Mouse (Mus musculus) limb, embryonic 14.5 days (tissue): ENCODE measurements around the gene Fyn. TPM values are rescaled to one million over a fixed set of nuclear protein-coding genes. Genes with fewer than 3 reads are reported as not detected.

Experiments used
- ATAC-seq: fragments of 200-750 bp; cut with Nextera tagmentation; 2 replicates; pipeline ENCODE4 v1.8.0; 2017; ENCODE audit warnings: low read depth, moderate number of reproducible peaks, moderate TSS enrichment; ENCODE audit not compliant: low FRiP score
- DNase-seq: peaks from one replicate; pipeline ENCODE4 v3.0.0-alpha.2; 2015; ENCODE audit warnings: low spot score
- H3K27ac ChIP-seq: fragments of 300-500 bp; sonication (generic); replicated peaks from 2 replicates; pipeline ENCODE4 v1.5.1; 2014; ENCODE audit warnings: low read depth, mild to moderate bottlenecking, low read length, moderate library complexity, mixed read lengths
- H3K27me3 ChIP-seq: fragments of 300-500 bp; sonication (generic); 2 replicates; pipeline ENCODE4 v1.6.1; 2014; ENCODE audit warnings: low read length, mixed read lengths; ENCODE audit not compliant: control insufficient read depth, insufficient read depth
- H3K36me3 ChIP-seq: fragments of 300-500 bp; sonication (generic); 2 replicates; pipeline ENCODE4 v1.6.1; 2014; ENCODE audit warnings: mild to moderate bottlenecking, low read length, moderate library complexity, mixed read lengths; ENCODE audit not compliant: control insufficient read depth, insufficient read depth
- H3K4me1 ChIP-seq: fragments of 300-500 bp; sonication (generic); 2 replicates; pipeline ENCODE4 v1.6.1; 2014; ENCODE audit warnings: antibody characterized with exemption, low read length, mixed read lengths; ENCODE audit not compliant: control insufficient read depth, insufficient read depth
- H3K4me2 ChIP-seq: fragments of 300-500 bp; sonication (generic); replicated peaks from 2 replicates; pipeline ENCODE4 v1.6.1; 2014; ENCODE audit warnings: low read depth, mild to moderate bottlenecking, low read length, moderate library complexity; ENCODE audit not compliant: severe bottlenecking
- H3K4me3 ChIP-seq: fragments of 300-500 bp; sonication (generic); replicated peaks from 2 replicates; pipeline ENCODE4 v1.5.1; 2014; ENCODE audit warnings: low read length
- H3K9ac ChIP-seq: fragments of 300-500 bp; sonication (generic); 2 replicates; pipeline ENCODE4 v1.6.1; 2014; ENCODE audit warnings: mild to moderate bottlenecking, low read depth, low read length, moderate library complexity; ENCODE audit not compliant: severe bottlenecking
- H3K9me3 ChIP-seq: fragments of 300-500 bp; sonication (generic); 2 replicates; pipeline ENCODE4 v1.6.1; 2016; ENCODE audit warnings: low read length; ENCODE audit not compliant: control insufficient read depth
- POLR2A ChIP-seq: fragments of 200-500 bp; IDR thresholded peaks from 2 replicates; pipeline ENCODE4 v1.8.0; 2012; ENCODE audit warnings: inconsistent platforms, mild to moderate bottlenecking, moderate library complexity, borderline replicate concordance; ENCODE audit not compliant: insufficient read depth, insufficient read length; ENCODE audit errors: extremely low read depth
- WGBS: fragments of 180-500 bp; shearing (Covaris S2); extraction: QIAGEN DNeasy Blood & Tissue Kit; methylation state at CpG from one replicate; pipeline ENCODE4 v1.1.7; 2014; 5-methylcytosine and 5-hydroxymethylcytosine counted together
- polyA plus RNA-seq, 2 experiments: library from polyadenylated mRNA; depleted of rRNA in 1 of 2; stranded (reverse) in 1 of 2; unstranded in 1 of 2; fragments of >200 nt; fragmentation: Nextera tagmentation in 1 of 2; extraction: Ambion mirVana in 1 of 2; gene quantifications; 2 replicates each; pipeline versions ENCODE4 v1.2.1 to v1.2.3; 2012 to 2014

Fyn gene
- polyA plus RNA-seq, 2 experiments: 51.5 to 58.4 TPM

DNA sequence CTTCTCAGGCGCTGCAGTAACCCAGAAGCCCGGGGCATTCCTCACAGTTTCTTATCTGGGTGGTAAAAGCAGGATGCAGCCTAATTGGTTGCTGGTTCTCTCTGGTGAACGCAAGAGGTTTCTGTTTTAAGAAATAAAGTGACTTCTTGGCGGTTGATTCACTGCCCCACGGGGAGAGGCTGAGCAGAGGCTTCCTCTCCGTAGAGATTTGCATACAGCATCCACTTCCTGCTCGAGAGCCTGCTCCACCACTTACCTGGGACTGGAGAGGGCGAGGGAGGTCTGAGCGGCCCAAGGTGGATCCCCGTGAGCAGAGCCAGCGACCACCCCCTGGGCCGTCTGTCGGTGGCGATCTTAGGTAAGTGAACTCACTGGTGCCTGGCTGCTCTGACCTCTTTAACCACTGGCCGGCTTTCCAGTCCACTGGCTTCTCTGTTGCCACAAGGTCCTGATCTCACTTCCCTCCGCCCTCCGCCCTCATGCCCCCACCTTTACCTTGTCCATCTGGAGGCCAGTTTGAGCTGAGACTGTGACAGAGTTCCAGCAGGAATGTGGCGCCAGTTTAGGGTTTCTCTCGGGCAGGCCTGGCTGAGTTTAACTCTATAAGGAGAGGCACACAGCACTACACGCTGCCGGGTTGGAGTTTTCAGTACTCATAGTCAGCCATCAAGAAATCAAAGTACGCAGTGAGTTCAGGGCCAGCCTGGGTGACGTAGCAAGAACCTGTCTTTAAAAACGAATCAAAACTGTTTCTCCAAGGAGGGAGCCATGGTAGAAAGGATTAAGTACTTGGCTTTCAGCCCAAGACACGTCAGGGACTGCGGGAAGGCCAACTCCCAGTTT, 244.6 kb downstream of the Fyn start:
- Histone ChIP-seq H3K4me2 (peak overlapping the region; percentile 51), H3K27ac (peak overlapping the region; percentile 87), H3K27me3 (no peaks in the 10 kb centered on the region), H3K4me1 (peaks cover 33% of the 10 kb centered on the region), H3K36me3 (no peaks in the 10 kb centered on the region), H3K9ac (peak overlapping the region; percentile 48), H3K4me3 (peak overlapping the region; percentile 34), H3K9me3 (no peaks in the 10 kb centered on the region)
- DNase-seq (peak; percentile 78), ATAC-seq (peak; percentile 64)
- TF ChIP-seq POLR2A: no peak
- 4% methylated on average over 25 of the region's 26 CpGs for WGBS

DNA sequence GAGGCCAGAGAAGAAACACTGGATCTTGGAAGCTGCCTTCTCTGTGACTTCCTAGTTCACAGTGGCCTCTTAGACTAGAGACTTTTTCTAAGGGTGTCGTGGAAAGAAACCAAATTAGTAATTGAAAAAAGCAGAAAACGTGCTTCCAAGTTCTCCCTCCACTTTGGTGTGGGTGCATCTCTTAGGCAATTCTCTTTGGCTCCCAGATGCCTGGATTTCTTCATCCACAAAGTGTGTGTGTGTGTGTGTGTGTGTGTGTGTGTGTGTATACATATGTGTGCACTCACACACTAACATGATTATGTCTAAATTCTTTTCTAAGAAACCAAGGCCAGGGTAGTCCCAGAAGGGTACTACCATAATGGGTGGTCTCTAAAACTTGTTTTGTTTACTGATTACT, 245.3 kb downstream of the Fyn start:
- no peak for TF ChIP-seq POLR2A
- Histone ChIP-seq H3K4me1 (peaks cover 33% of the 10 kb centered on the region), H3K4me3 (peak overlapping the region; percentile 34; the same call in 1 of the 2 replicates), H3K4me2 (peak overlapping the region; percentile 51), H3K27me3 (no peaks in the 10 kb centered on the region), H3K9me3 (no peaks in the 10 kb centered on the region), H3K36me3 (no peaks in the 10 kb centered on the region), H3K27ac (peak overlapping the region; percentile 87), H3K9ac (peak overlapping the region; percentile 48)
- peak; percentile 7; the same call in 1 of the 2 replicates for ATAC-seq
- DNase-seq: peak; percentile 49
- WGBS: 11% methylated on average over 2 of the region's 2 CpGs

DNA sequence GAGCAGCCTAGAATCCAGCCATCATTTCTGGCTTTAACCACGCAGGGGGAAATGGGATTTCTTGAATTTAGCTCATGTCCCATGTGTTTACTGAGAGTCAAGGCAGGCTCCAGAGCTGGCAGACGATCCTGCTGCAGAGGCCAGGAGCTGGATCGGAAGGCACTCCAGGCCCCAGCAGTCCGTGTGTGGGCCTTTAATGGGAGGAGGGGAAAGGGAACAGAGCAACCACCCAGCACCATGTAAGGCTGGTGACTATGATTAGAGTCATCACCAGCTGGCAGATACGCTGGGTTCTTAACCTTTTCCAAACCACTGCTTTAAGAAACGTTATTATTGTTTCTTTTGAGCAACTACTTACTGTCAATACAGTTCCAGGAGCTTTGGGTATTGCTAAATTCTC, 246.0 kb downstream of the Fyn start:
- TF ChIP-seq POLR2A: no peak
- Histone ChIP-seq H3K36me3 (no peaks in the 10 kb centered on the region), H3K9me3 (no peaks in the 10 kb centered on the region), H3K4me2 (peak overlapping the region; percentile 26), H3K9ac (no peak overlapping the region), H3K4me3 (no peak overlapping the region), H3K4me1 (peaks cover 33% of the 10 kb centered on the region), H3K27ac (peak overlapping the region; percentile 87), H3K27me3 (no peaks in the 10 kb centered on the region)
- DNase-seq: peak; percentile 73
- 8% methylated on average over 6 of the region's 6 CpGs for WGBS
- peak; percentile 74 for ATAC-seq

Other genes with a start within 250 kb of the Fyn start
- 7.6 and 7.9 TPM in 2 replicates for gene Fam229b, start 234.9 kb upstream of the Fyn start, polyA plus RNA-seq (2012; rRNA removed)
- gene Fam229b, start 234.9 kb upstream of the Fyn start, polyA plus RNA-seq (2014; fragmentation: Nextera tagmentation; extraction: Ambion mirVana): 10.9 and 13.0 TPM in 2 replicates
- gene Tube1, start 234.9 kb upstream of the Fyn start, polyA plus RNA-seq (2012; rRNA removed): 21.1 and 22.8 TPM in 2 replicates
- gene Tube1, start 234.9 kb upstream of the Fyn start, polyA plus RNA-seq (2014; fragmentation: Nextera tagmentation; extraction: Ambion mirVana): 15.6 and 18.0 TPM in 2 replicates
- 2.0 and 2.5 TPM in 2 replicates for gene Ccn6, start 205.1 kb upstream of the Fyn start, polyA plus RNA-seq (2012; rRNA removed)
- gene Ccn6, start 205.1 kb upstream of the Fyn start, polyA plus RNA-seq (2014; fragmentation: Nextera tagmentation; extraction: Ambion mirVana): 0.90 and 1.3 TPM in 2 replicates
- 7.5 and 9.0 TPM in 2 replicates for gene Traf3ip2, start 244.1 kb downstream of the Fyn start, polyA plus RNA-seq (2012; rRNA removed)
- 13.3 and 13.7 TPM in 2 replicates for gene Traf3ip2, start 244.1 kb downstream of the Fyn start, polyA plus RNA-seq (2014; fragmentation: Nextera tagmentation; extraction: Ambion mirVana)